Mouse (Mus musculus) liver, embryonic 14.5 days (tissue): Measurements from ENCODE around the gene Wap. TPM values are rescaled to one million over a fixed set of nuclear protein-coding genes. Genes with fewer than 3 reads are reported as not detected.

Experiments used
- ATAC-seq: fragments of 200-750 bp; cut with Nextera tagmentation; 2 replicates; pipeline ENCODE4 v1.8.0; 2017; ENCODE audit warnings: moderate number of reproducible peaks, mild to moderate bottlenecking, moderate library complexity; ENCODE audit not compliant: insufficient read depth
- DNase-seq, 3 experiments: peaks; one replicate each; pipeline ENCODE4 v3.0.0-alpha.2; 2012 to 2013; ENCODE audit warnings: low read depth in 3 of 3, low spot score in 3 of 3
- H3K27ac ChIP-seq: fragments of 300-500 bp; sonication (generic); 2 replicates; pipeline ENCODE4 v1.5.1; 2014; ENCODE audit warnings: moderate library complexity, mild to moderate bottlenecking, control low read depth, inconsistent platforms
- H3K27me3 ChIP-seq: fragments of 300-500 bp; sonication (generic); 2 replicates; pipeline ENCODE4 v1.6.1; 2014; ENCODE audit warnings: mild to moderate bottlenecking, low read length, moderate library complexity; ENCODE audit not compliant: control insufficient read depth, insufficient read depth
- H3K36me3 ChIP-seq: fragments of 300-500 bp; sonication (generic); replicated peaks from 2 replicates; pipeline ENCODE4 v1.6.1; 2014; ENCODE audit warnings: low read depth; ENCODE audit not compliant: control insufficient read depth, insufficient read depth
- H3K4me1 ChIP-seq, 2 experiments: fragments of 200-500 bp in 1 of 2; fragments of 300-500 bp in 1 of 2; sonication (generic) in 1 of 2; replicated peaks; 2 replicates each; pipeline ENCODE4 v1.6.1; 2012 to 2014; ENCODE audit warnings: antibody characterized with exemption in 1 of 2, inconsistent platforms in 1 of 2, low read length in 1 of 2; ENCODE audit not compliant: control insufficient read depth in 2 of 2, insufficient read depth in 2 of 2
- H3K4me2 ChIP-seq: fragments of 300-500 bp; sonication (generic); 2 replicates; pipeline ENCODE4 v1.6.1; 2014; ENCODE audit warnings: low read depth, mild to moderate bottlenecking, control low read depth, moderate library complexity
- H3K4me3 ChIP-seq, 2 experiments: fragments of 200-500 bp in 1 of 2; fragments of 300-500 bp in 1 of 2; sonication (generic) in 1 of 2; 2 replicates each; pipeline ENCODE4 v1.5.1; 2012 to 2014; ENCODE audit warnings: low read depth in 2 of 2, low read length in 2 of 2, mild to moderate bottlenecking in 2 of 2, control low read depth in 1 of 2, inconsistent platforms in 1 of 2, moderate library complexity in 1 of 2; ENCODE audit not compliant: insufficient read depth in 1 of 2
- H3K9ac ChIP-seq: fragments of 300-500 bp; sonication (generic); replicated peaks from 2 replicates; pipeline ENCODE4 v1.6.1; 2014; ENCODE audit warnings: mild to moderate bottlenecking, control low read depth, moderate library complexity
- H3K9me3 ChIP-seq: fragments of 300-500 bp; sonication (generic); 2 replicates; pipeline ENCODE4 v1.6.1; 2016; ENCODE audit warnings: low read length, mixed read lengths; ENCODE audit not compliant: control insufficient read depth
- CTCF ChIP-seq: IDR thresholded peaks from 2 replicates; pipeline ENCODE4 v1.5.1; 2016; ENCODE audit warnings: antibody characterized with exemption, low read depth, control low read depth
- EP300 ChIP-seq: IDR thresholded peaks from 2 replicates; pipeline ENCODE4 v1.6.1; 2016; ENCODE audit warnings: antibody characterized with exemption, low read depth
- WGBS: fragments of 180-500 bp; shearing (Covaris S2); extraction: QIAGEN DNeasy Blood & Tissue Kit; methylation state at CpG from one replicate; pipeline ENCODE4 v1.1.7; 2014; ENCODE audit not compliant: insufficient replicate concordance; 5-methylcytosine and 5-hydroxymethylcytosine counted together
- polyA plus RNA-seq, 2 experiments: library from polyadenylated mRNA; depleted of rRNA in 1 of 2; stranded (reverse) in 1 of 2; unstranded in 1 of 2; fragments of >200 nt; fragmentation: Nextera tagmentation in 1 of 2; extraction: Ambion mirVana in 1 of 2; gene quantifications; 2 replicates each; pipeline versions ENCODE4 v1.2.1 to v1.2.3; 2012 to 2014

Wap gene
- polyA plus RNA-seq, 2 experiments: not detected

DNA sequence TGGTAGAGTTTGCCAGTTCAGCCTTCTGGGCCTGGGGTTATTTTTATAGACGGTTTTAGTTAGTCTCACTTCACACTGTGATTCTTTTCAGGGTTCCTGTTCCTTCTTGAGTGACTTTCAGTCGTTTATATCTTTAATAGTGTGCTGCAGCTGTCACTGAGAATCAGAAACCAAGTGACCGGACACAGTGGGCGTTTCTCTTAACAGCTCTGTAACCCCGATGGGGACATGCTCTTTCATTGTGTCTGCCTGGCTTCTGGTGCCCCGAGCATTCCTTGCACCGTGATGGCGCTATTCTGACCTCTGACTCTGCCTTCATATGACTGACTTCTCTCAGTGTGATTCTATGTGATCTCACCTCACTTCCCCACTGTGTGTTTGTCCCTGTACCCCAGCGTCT, 30.6 kb upstream of the Wap start:
- Histone ChIP-seq H3K36me3 (no peaks in the 10 kb centered on the region), H3K4me2 (no peak overlapping the region), H3K4me3 (no peak overlapping the region), H3K27me3 (no peaks in the 10 kb centered on the region), H3K4me1 (no peaks in the 10 kb centered on the region), H3K9me3 (no peaks in the 10 kb centered on the region), H3K27ac (no peak overlapping the region), H3K9ac (no peak overlapping the region)
- DNase-seq: no peak
- TF ChIP-seq CTCF (no peak), EP300 (no peak)
- WGBS: 54% methylated on average over 9 of the region's 9 CpGs
- no peak for ATAC-seq

DNA sequence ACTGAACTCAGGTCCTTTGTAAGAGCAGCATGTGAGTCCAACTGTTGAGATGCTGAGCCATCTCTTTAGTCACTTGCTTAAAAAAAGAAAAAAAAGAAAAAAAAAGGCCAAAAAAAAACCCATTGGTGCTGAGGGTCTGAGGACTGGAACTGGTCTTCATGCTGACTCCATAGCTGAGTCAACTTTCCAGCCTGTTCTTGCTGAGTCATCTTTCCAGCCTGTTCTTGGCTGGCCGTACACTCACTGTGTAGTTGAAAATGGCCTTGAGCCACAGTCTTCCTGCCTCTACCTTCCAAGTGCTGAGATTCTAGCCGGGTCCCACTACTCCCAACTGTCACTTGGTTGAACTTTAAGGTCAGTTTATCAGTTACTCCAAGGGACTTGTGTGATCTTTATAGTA, 28.2 kb upstream of the Wap start:
- Histone ChIP-seq H3K36me3 (no peaks in the 10 kb centered on the region), H3K27ac (no peak overlapping the region), H3K27me3 (no peaks in the 10 kb centered on the region), H3K4me3 (no peak overlapping the region), H3K4me2 (no peak overlapping the region), H3K9ac (no peak overlapping the region), H3K9me3 (no peaks in the 10 kb centered on the region), H3K4me1 (no peaks in the 10 kb centered on the region)
- WGBS: 50% methylated on average over 2 of the region's 2 CpGs
- TF ChIP-seq EP300 (no peak), CTCF (no peak)
- no peak for DNase-seq
- no peak for ATAC-seq

DNA sequence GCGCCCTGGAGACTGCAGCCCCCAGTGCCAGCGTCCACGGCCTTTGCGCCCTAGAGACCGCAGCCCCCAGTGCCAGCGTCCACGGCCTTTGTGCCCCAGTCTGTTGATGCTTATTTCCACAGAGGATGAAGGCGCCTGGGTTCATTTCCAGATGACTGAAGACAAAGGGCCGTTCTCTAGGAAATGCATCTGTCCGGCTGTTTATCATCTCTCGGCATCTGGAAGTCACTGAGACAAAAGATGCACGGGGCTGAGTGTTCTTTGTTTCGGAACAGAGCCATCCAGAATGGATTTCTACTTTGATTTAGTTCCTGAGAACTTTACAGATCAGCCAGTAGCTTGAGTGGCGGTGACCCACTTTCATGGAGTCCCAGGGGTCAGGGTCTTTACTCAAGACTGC, 22.8 kb upstream of the Wap start:
- no peaks in the 10 kb centered on the region for H3K9me3 ChIP-seq
- no peak for TF ChIP-seq CTCF
- no peak for TF ChIP-seq EP300
- H3K27me3 ChIP-seq: no peaks in the 10 kb centered on the region
- ATAC-seq (no peak), DNase-seq (no peak)
- H3K27ac ChIP-seq: no peak overlapping the region
- H3K4me1 ChIP-seq: no peaks in the 10 kb centered on the region
- H3K9ac ChIP-seq: no peak overlapping the region
- WGBS: 59% methylated on average over 14 of the region's 14 CpGs
- no peak overlapping the region for H3K4me2 ChIP-seq
- no peaks in the 10 kb centered on the region for H3K36me3 ChIP-seq
- no peak overlapping the region for H3K4me3 ChIP-seq

DNA sequence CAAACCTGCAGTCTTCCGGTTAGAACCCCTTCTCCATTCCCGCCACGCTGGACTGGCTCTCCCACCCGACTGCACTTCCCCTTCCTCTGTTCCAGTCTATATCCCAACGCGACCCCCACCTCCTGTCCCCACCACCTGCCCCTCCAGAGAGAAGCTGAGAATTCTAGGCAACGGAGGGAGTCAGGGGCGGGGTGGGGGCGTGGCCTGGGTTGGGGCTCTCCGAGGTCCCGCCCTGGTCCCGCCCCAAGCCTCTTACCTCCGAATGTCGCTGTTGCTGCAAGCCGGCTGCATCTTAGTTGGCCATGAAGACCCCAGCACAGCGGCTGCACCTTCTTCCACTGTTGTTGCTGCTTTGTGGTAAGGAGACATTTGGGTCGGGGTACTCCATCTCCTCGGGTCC, 19.8 kb upstream of the Wap start, which contains the start of gene Ramp3:
Ramp3 (plus strand) TSS at position 251 of the 400 bp plus-strand sequence.
- Histone ChIP-seq H3K36me3 (no peaks in the 10 kb centered on the region), H3K27me3 (no peaks in the 10 kb centered on the region), H3K9me3 (no peaks in the 10 kb centered on the region), H3K4me2 (peak within 1 kb of the TSS; percentile 47), H3K4me1 (no peaks in the 10 kb centered on the region), H3K9ac (no peak within 1 kb of the TSS), H3K4me3 (peak within 1 kb of the TSS in 1 of 2 experiments; percentile 32; a peak in 2 of 4 replicates), H3K27ac (no peak within 1 kb of the TSS)
- ATAC-seq: no peak
- TF ChIP-seq CTCF (no peak), EP300 (no peak)
- DNase-seq: peak in 2 of 3 experiments; percentile 11 to 28
- 1% methylated on average over 18 of the region's 18 CpGs for WGBS

DNA sequence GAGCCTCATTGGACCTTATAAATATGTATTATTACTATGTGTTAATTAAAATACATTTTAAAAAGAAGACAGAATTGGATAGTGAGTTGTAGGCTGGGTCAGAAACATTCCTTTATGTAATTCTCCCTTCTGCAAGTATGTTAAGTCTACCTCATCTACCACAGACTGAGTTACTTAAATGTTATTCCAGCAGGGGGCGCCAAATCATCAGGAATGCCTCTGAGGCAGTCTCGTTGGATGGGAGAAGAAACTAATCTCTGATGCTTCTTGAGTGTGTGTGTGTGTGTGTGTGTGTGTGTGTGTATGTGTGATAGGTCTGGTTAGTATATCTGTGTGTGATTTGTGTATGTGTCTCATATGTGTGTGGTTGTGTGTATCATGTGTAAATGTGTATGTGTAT, 16.5 kb upstream of the Wap start:
- Histone ChIP-seq H3K9me3 (no peaks in the 10 kb centered on the region), H3K4me2 (no peak overlapping the region), H3K4me3 (no peak overlapping the region), H3K4me1 (no peaks in the 10 kb centered on the region), H3K36me3 (no peaks in the 10 kb centered on the region), H3K9ac (no peak overlapping the region), H3K27ac (no peak overlapping the region), H3K27me3 (no peaks in the 10 kb centered on the region)
- ATAC-seq (0 out of 2 replicates have a peak, but pooled peaks have one; percentile 31), DNase-seq (peak; percentile 55 to 67 (median 56))
- TF ChIP-seq EP300 (no peak), CTCF (peak; percentile 84)
- 2% methylated on average over 2 of the region's 2 CpGs for WGBS
